Mouse (Mus musculus) limb, embryonic 14.5 days (tissue): ENCODE data around the gene Zfp882. TPM values are rescaled to one million over a fixed set of nuclear protein-coding genes. Genes with fewer than 3 reads are reported as not detected.
"Not testable (repeated sequence)": the region's sequence is repeated elsewhere in the genome, so short reads cannot be mapped to it uniquely, and the experiment has no call there.

Experiments
- ATAC-seq: fragments of 200-750 bp; cut with Nextera tagmentation; 2 replicates; pipeline ENCODE4 v1.8.0; 2017; ENCODE audit warnings: low read depth, moderate number of reproducible peaks, moderate TSS enrichment; ENCODE audit not compliant: low FRiP score
- DNase-seq: peaks from one replicate; pipeline ENCODE4 v3.0.0-alpha.2; 2015; ENCODE audit warnings: low spot score
- H3K27ac ChIP-seq: fragments of 300-500 bp; sonication (generic); replicated peaks from 2 replicates; pipeline ENCODE4 v1.5.1; 2014; ENCODE audit warnings: low read depth, mild to moderate bottlenecking, low read length, moderate library complexity, mixed read lengths
- H3K27me3 ChIP-seq: fragments of 300-500 bp; sonication (generic); 2 replicates; pipeline ENCODE4 v1.6.1; 2014; ENCODE audit warnings: low read length, mixed read lengths; ENCODE audit not compliant: control insufficient read depth, insufficient read depth
- H3K36me3 ChIP-seq: fragments of 300-500 bp; sonication (generic); 2 replicates; pipeline ENCODE4 v1.6.1; 2014; ENCODE audit warnings: mild to moderate bottlenecking, low read length, moderate library complexity, mixed read lengths; ENCODE audit not compliant: control insufficient read depth, insufficient read depth
- H3K4me1 ChIP-seq: fragments of 300-500 bp; sonication (generic); 2 replicates; pipeline ENCODE4 v1.6.1; 2014; ENCODE audit warnings: antibody characterized with exemption, low read length, mixed read lengths; ENCODE audit not compliant: control insufficient read depth, insufficient read depth
- H3K4me2 ChIP-seq: fragments of 300-500 bp; sonication (generic); replicated peaks from 2 replicates; pipeline ENCODE4 v1.6.1; 2014; ENCODE audit warnings: low read depth, mild to moderate bottlenecking, low read length, moderate library complexity; ENCODE audit not compliant: severe bottlenecking
- H3K4me3 ChIP-seq: fragments of 300-500 bp; sonication (generic); replicated peaks from 2 replicates; pipeline ENCODE4 v1.5.1; 2014; ENCODE audit warnings: low read length
- H3K9ac ChIP-seq: fragments of 300-500 bp; sonication (generic); 2 replicates; pipeline ENCODE4 v1.6.1; 2014; ENCODE audit warnings: mild to moderate bottlenecking, low read depth, low read length, moderate library complexity; ENCODE audit not compliant: severe bottlenecking
- H3K9me3 ChIP-seq: fragments of 300-500 bp; sonication (generic); 2 replicates; pipeline ENCODE4 v1.6.1; 2016; ENCODE audit warnings: low read length; ENCODE audit not compliant: control insufficient read depth
- POLR2A ChIP-seq: fragments of 200-500 bp; IDR thresholded peaks from 2 replicates; pipeline ENCODE4 v1.8.0; 2012; ENCODE audit warnings: inconsistent platforms, mild to moderate bottlenecking, moderate library complexity, borderline replicate concordance; ENCODE audit not compliant: insufficient read depth, insufficient read length; ENCODE audit errors: extremely low read depth
- WGBS: fragments of 180-500 bp; shearing (Covaris S2); extraction: QIAGEN DNeasy Blood & Tissue Kit; methylation state at CpG from one replicate; pipeline ENCODE4 v1.1.7; 2014; 5-methylcytosine and 5-hydroxymethylcytosine counted together
- polyA plus RNA-seq, 2 experiments: library from polyadenylated mRNA; depleted of rRNA in 1 of 2; stranded (reverse) in 1 of 2; unstranded in 1 of 2; fragments of >200 nt; fragmentation: Nextera tagmentation in 1 of 2; extraction: Ambion mirVana in 1 of 2; gene quantifications; 2 replicates each; pipeline versions ENCODE4 v1.2.1 to v1.2.3; 2012 to 2014

Zfp882 gene
- polyA plus RNA-seq (2012; rRNA removed): 3.4 and 5.5 TPM in 2 replicates
- polyA plus RNA-seq (2014; fragmentation: Nextera tagmentation; extraction: Ambion mirVana): 5.7 TPM in 2 replicates

GRCm38 (mm10) chr8:71908309-71909261, at the start of gene Zfp882, which contains the start of gene Zfp617:
Gene Zfp882 (plus strand): TSS chr8:71908608.
Gene Zfp617 (plus strand): TSS chr8:71908635.
- Histone ChIP-seq H3K4me2 (peak within 1 kb of the TSS; percentile 59), H3K9ac (peak within 1 kb of the TSS; percentile 94), H3K27me3 (no peaks in the 10 kb centered on the region), H3K4me1 (no peaks in the 10 kb centered on the region), H3K27ac (peak within 1 kb of the TSS; percentile 98), H3K4me3 (peak within 1 kb of the TSS; percentile 75), H3K9me3 (peaks cover 6% of the 10 kb centered on the region; the same call in 1 of the 2 replicates), H3K36me3 (peaks cover 2% of the 10 kb centered on the region; the same call in 1 of the 2 replicates)
- ATAC-seq: peak; percentile 92
- DNase-seq: peak; percentile 92
- WGBS: 5% methylated on average over 46 of the region's 47 CpGs
- peak; percentile 89 for TF ChIP-seq POLR2A

- not testable (repeated sequence) for DNase-seq, H3K27me3 ChIP-seq, H3K4me3 ChIP-seq, H3K4me2 ChIP-seq, H3K4me1 ChIP-seq, H3K9me3 ChIP-seq, H3K9ac ChIP-seq, H3K27ac ChIP-seq, H3K36me3 ChIP-seq, ATAC-seq
- 79% methylated on average over 1 of the region's 1 CpGs for WGBS
These were observed 46.9 kb upstream of the Zfp882 start for GRCm38 (mm10) chr8:71861551-71861950.

GRCm38 (mm10) chr8:71862038-71862437, 46.4 kb upstream of the Zfp882 start:
- H3K9ac ChIP-seq, ATAC-seq, H3K36me3 ChIP-seq, H3K4me1 ChIP-seq, H3K4me3 ChIP-seq, H3K4me2 ChIP-seq, H3K27me3 ChIP-seq, H3K27ac ChIP-seq, H3K9me3 ChIP-seq, DNase-seq: not testable (repeated sequence)

- no peak for TF ChIP-seq POLR2A
- Histone ChIP-seq H3K4me2 (peak within 1 kb of the TSS; percentile 94), H3K27me3 (no peaks in the 10 kb centered on the region), H3K9ac (peak within 1 kb of the TSS; percentile 90), H3K4me1 (no peaks in the 10 kb centered on the region), H3K4me3 (peak within 1 kb of the TSS; percentile 69), H3K27ac (peak within 1 kb of the TSS; percentile 73), H3K9me3 (peaks cover 22% of the 10 kb centered on the region), H3K36me3 (peaks cover 11% of the 10 kb centered on the region; the same call in 1 of the 2 replicates)
- ATAC-seq: peak; percentile 90
- peak; percentile 73 for DNase-seq
- WGBS: 7% methylated on average over 45 of the region's 45 CpGs
These were observed 26.7 kb upstream of the Zfp882 start, which contains the start of gene Zfp709 for GRCm38 (mm10) chr8:71881618-71882274. Gene Zfp709 (plus strand): TSS chr8:71882019.

- not testable (repeated sequence) for ATAC-seq, H3K4me2 ChIP-seq, H3K27ac ChIP-seq, H3K9ac ChIP-seq, H3K4me3 ChIP-seq, DNase-seq, H3K9me3 ChIP-seq, H3K36me3 ChIP-seq, H3K4me1 ChIP-seq, H3K27me3 ChIP-seq
- WGBS: 43% methylated on average over 11 of the region's 11 CpGs
These were observed 7.7 kb upstream of the Zfp882 start for GRCm38 (mm10) chr8:71900666-71901065.

- not testable (repeated sequence) for H3K36me3 ChIP-seq, H3K4me2 ChIP-seq, H3K9ac ChIP-seq, DNase-seq, H3K4me1 ChIP-seq, H3K27me3 ChIP-seq, H3K27ac ChIP-seq, H3K9me3 ChIP-seq, H3K4me3 ChIP-seq, ATAC-seq
- WGBS: 67% methylated on average over 1 of the region's 1 CpGs
These were observed 5.3 kb upstream of the Zfp882 start for GRCm38 (mm10) chr8:71903084-71903483.
